Mouse (Mus musculus): ENCODE results near the gene Slc19a2.

Gene Slc19a2

DNA sequence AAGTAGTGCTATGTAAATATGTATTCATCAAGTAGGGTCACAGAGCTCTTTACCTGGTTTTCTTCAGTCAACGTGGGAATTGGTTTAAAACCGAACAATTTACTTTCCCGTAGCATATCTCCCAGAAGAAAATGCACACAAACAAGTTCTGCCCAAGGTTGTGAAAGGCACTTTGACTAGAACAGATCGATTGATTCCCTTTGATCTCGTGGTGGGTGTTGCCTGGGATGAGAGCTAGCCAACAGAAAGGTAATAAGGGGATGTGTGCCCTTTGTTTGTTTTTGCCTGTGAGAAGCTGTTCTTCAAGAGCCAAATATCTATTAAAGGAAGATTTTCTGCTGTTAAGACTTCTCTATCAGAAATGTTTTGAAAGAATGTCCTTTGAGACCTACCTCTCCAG lies 3.7 kb downstream of the Slc19a2 start:
- no peak for DNase-seq

- DNase-seq = no peak
These were observed 6.0 kb downstream of the Slc19a2 start for GRCm38 (mm10) chr1:164254836-164255235.

GRCm38 (mm10) chr1:164260171-164261028 lies 11.6 kb downstream of the Slc19a2 start:
- no peak for DNase-seq

- DNase-seq = no peak
These were observed 12.7 kb downstream of the Slc19a2 start for GRCm38 (mm10) chr1:164261553-164261952.

GRCm38 (mm10) chr1:164270941-164271340 lies 22.1 kb downstream of the Slc19a2 start:
- DNase-seq = no peak

DNA sequence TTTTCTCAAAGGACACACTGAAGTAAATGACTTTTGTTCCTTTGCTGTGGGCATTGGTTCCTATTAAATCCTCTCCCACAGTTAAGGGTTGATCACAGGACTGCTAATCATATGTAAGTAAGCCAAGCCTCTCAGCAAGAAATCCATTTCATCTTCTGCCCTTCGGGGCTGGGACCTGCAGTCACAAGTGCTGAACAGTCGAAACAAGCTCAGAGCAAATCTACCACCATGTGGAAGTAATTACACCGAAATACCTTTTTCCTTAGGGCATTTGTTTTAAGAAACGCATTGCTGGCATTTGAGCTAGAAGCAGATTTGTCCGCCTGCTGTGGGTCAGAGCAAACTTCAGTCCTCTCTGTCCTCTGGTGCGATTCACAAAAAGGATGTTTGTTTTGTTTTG lies 24.8 kb downstream of the Slc19a2 start:
- no peak for DNase-seq

GRCm38 (mm10) chr1:164275455-164275954 lies 26.7 kb downstream of the Slc19a2 start, which contains the start of gene Ccdc181:
TSS of gene Ccdc181 (plus strand) at chr1:164275585.
- DNase-seq = peak; percentile 96

GRCm38 (mm10) chr1:164276552-164276951 lies 27.7 kb downstream of the Slc19a2 start:
- no peak for DNase-seq

DNA sequence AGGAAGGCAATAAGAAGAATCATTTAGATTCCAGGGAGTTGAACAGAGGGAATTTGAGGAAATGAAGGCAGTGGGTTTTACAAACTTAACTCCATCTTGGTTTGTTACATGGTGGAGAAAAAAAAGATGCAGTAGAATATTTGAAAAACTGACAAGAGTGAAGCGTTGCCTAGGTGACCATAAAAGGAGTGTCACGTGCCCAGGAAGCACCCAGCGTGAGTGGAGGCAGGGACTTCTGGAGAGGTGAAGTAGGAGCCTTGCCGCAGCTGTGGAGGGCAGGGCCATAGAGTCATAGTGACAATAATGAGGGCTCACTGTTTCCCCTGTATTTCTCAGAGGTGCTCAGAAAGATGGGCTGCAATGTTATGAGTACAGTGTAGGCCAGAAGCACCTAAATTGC lies 30.5 kb downstream of the Slc19a2 start:
- DNase-seq = no peak

DNA sequence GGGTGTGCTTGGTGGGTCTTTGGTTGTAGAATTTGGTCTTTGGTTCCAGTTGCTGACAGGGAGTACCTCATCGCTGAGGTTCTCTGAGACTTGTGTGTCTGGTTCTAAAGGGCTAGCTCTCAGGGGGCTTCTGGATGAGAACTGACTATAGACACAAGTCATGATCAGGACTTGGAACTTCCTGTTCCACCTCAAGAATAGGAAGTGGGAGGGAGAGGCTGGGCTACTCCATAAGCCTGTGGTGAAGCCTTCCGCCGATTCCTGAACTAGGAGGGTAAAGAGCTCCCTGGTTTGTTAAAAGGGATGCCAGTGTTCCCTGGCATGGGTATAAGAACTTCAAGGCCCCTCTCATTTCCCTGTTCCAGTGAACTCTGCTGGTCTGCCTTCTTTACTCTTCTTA lies 35.2 kb downstream of the Slc19a2 start:
- DNase-seq = no peak

DNA sequence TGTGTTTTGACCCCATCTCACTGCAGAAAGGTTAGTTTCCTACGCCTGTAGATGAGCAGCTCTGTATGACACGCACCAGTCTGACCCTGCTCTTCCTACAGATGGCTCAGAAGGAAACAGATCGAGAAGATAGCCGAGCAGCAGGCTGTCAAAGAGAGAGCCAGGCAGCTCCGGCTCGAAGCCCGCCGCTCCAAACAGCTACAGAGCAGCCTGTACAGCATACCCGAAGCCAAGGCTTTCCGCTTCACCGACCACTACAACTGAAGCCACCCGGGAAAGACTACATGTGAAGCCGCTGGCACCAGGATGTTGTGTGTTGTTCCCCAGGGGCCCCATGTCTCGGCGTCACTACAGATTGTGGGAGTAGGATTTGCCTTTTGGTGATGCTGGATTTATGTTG lies 38.6 kb downstream of the Slc19a2 start:
- no peak for DNase-seq

GRCm38 (mm10) chr1:164292040-164292439 lies 43.2 kb downstream of the Slc19a2 start:
- DNase-seq = no peak

GRCm38 (mm10) chr1:164294071-164294470 lies 45.2 kb downstream of the Slc19a2 start:
- no peak for DNase-seq

DNA sequence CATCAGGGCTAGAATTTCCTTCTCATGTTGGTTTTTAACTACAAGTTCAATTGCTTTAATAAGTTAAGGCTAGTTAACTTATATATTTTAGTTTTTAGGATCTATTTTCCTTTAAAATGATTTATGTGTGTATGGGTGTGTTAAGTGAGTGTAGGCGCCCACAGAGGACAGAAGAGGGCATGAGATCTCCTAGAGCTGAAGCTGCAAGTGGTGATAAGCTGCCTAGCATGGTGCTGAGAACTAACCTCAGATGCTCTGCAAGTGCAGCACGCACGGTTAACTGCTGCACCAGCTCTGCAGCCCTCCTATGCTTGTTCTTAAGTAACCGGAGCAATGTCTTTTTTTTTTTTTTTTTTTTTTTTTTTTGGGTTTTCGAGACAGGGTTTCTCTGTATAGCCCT lies 47.6 kb downstream of the Slc19a2 start:
- no peak for DNase-seq

DNA sequence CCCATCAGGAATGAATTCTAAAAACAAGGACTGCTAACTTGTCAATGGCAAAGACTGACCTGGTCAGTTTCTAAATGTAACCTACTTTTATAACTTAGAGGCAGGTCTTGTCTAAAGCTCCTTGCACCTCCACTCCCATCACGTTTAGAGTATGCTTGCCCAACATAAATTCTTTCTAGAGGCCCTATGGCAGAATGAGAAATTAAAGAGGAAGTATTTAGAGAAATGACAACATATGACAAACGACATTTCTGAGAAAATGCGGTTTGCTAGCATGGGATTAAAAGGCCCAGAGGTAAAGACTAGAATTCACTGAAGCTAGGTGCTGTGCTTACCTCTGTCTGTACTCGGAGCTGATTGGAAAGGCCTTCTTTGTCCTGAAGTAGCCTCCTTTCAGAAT lies 53.1 kb downstream of the Slc19a2 start:
- DNase-seq = no peak

- no peak for DNase-seq
These were observed 55.0 kb downstream of the Slc19a2 start, which contains the start of gene Nme7 for GRCm38 (mm10) chr1:164303821-164304220. TSS of gene Nme7 (plus strand) at chr1:164304121.

- peak; percentile 98 for DNase-seq
These were observed 58.4 kb downstream of the Slc19a2 start, which contains the start of gene Blzf1 for GRCm38 (mm10) chr1:164307124-164307751. TSS of gene Blzf1 (minus strand) at chr1:164307489.

GRCm38 (mm10) chr1:164307922-164308321 lies 59.1 kb downstream of the Slc19a2 start:
- no peak for DNase-seq

DNA sequence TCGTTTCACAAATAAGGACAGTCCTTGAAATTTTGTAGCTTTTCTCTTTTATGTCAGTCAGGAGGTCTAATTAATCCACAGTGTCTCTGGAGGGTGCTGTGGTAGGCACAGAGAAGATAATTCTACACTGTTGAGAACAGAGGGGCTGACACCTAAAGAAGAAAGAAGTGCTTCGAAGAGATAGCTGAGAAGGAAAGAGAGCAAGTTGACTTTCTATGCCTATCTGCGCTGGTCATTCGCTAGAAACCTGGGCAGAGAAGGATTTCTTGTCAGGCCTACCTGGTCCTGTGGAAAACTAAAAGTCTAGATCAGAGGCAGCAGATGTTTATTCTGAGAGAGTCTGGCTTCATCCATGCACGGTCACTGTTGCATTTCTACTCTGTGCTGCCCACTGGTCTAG lies 65.2 kb downstream of the Slc19a2 start:
- DNase-seq = no peak

All from liver (tissue).